Mouse (Mus musculus) hindbrain, embryonic 12.5 days (tissue): ENCODE data around the gene Grm7. TPM values are rescaled to one million over a fixed set of nuclear protein-coding genes. Genes with fewer than 3 reads are reported as not detected.

Experiments used
- ATAC-seq: fragments of 200-750 bp; cut with Nextera tagmentation; 2 replicates; pipeline ENCODE4 v1.8.0; 2017; ENCODE audit warnings: moderate TSS enrichment; ENCODE audit not compliant: low FRiP score
- H3K27ac ChIP-seq: fragments of 300-500 bp; sonication (generic); 2 replicates; pipeline ENCODE4 v1.5.1; 2016; ENCODE audit warnings: mild to moderate bottlenecking
- H3K27me3 ChIP-seq: fragments of 300-500 bp; sonication (generic); 2 replicates; pipeline ENCODE4 v1.6.1; 2016; ENCODE audit warnings: mild to moderate bottlenecking
- H3K36me3 ChIP-seq: fragments of 300-500 bp; sonication (generic); 2 replicates; pipeline ENCODE4 v1.6.1; 2016; ENCODE audit warnings: mild to moderate bottlenecking
- H3K4me1 ChIP-seq: fragments of 300-500 bp; sonication (generic); 2 replicates; pipeline ENCODE4 v1.6.1; 2016
- H3K4me2 ChIP-seq: fragments of 300-500 bp; sonication (generic); replicated peaks from 2 replicates; pipeline ENCODE4 v1.6.1; 2016; ENCODE audit warnings: mild to moderate bottlenecking
- H3K4me3 ChIP-seq: fragments of 300-500 bp; sonication (generic); 2 replicates; pipeline ENCODE4 v1.5.1; 2016; ENCODE audit warnings: mild to moderate bottlenecking
- H3K9ac ChIP-seq: fragments of 300-500 bp; sonication (generic); 2 replicates; pipeline ENCODE4 v1.6.1; 2016; ENCODE audit warnings: mild to moderate bottlenecking, moderate library complexity
- H3K9me3 ChIP-seq: fragments of 300-500 bp; sonication (generic); replicated peaks from 2 replicates; pipeline ENCODE4 v1.6.1; 2016; ENCODE audit warnings: mild to moderate bottlenecking
- WGBS: fragments of 180-500 bp; shearing (Covaris S2); methylation state at CpG from one replicate; pipeline ENCODE4 v1.1.7; 2016; 5-methylcytosine and 5-hydroxymethylcytosine counted together
- polyA plus RNA-seq: library from polyadenylated mRNA; unstranded; fragments of >200 nt; fragmentation: Nextera tagmentation; extraction: Ambion mirVana; gene quantifications from 2 replicates; pipeline ENCODE4 v1.2.1, GENCODE M21; 2016

The Grm7 gene
- polyA plus RNA-seq = 5.2 and 5.3 TPM in 2 replicates

- under 1% methylated on average over 65 of the region's 65 CpGs for WGBS
Observed at GRCm38 (mm10) chr6:110645411-110646361, at the start of gene Grm7. Gene Grm7 (plus strand): TSS chr6:110645581.

GRCm38 (mm10) chr6:110645041-110645410 lies 355 bp upstream of the Grm7 start:
- H3K27me3 ChIP-seq = peaks cover 47% of the 10 kb centered on the region
- H3K27ac ChIP-seq = no peak overlapping the region; the same call in 1 of the 2 replicates
- peak; percentile 46; the same call in 1 of the 2 replicates for ATAC-seq
- peak overlapping the region; percentile 56 for H3K4me3 ChIP-seq
- H3K9me3 ChIP-seq = no peaks in the 10 kb centered on the region
- peaks cover 11% of the 10 kb centered on the region; the same call in 1 of the 2 replicates for H3K4me1 ChIP-seq
- H3K36me3 ChIP-seq = no peaks in the 10 kb centered on the region
- H3K4me2 ChIP-seq = peak overlapping the region; percentile 97
- 4% methylated on average over 7 of the region's 7 CpGs for WGBS
- H3K9ac ChIP-seq = peak overlapping the region; percentile 57

More at GRCm38 (mm10) chr6:110645411-110646361, at the start of gene Grm7:
- H3K4me3 ChIP-seq = peak within 1 kb of the TSS; percentile 56
- H3K4me2 ChIP-seq = peak within 1 kb of the TSS; percentile 97
- H3K36me3 ChIP-seq = no peaks in the 10 kb centered on the region
- no peaks in the 10 kb centered on the region for H3K9me3 ChIP-seq
- peaks cover 11% of the 10 kb centered on the region; the same call in 1 of the 2 replicates for H3K4me1 ChIP-seq
- peaks cover 47% of the 10 kb centered on the region for H3K27me3 ChIP-seq
- H3K9ac ChIP-seq = peak within 1 kb of the TSS; percentile 57
- peak; percentile 88 for ATAC-seq
- H3K27ac ChIP-seq = peak within 1 kb of the TSS; percentile 5

GRCm38 (mm10) chr6:110646901-110647300 lies 1.5 kb downstream of the Grm7 start:
- ATAC-seq = no peak
- H3K27me3 ChIP-seq = peaks cover 47% of the 10 kb centered on the region

GRCm38 (mm10) chr6:110649227-110649626 lies 3.8 kb downstream of the Grm7 start:
- H3K4me2 ChIP-seq = no peak overlapping the region
- H3K27me3 ChIP-seq = peaks cover 41% of the 10 kb centered on the region
- peaks cover 11% of the 10 kb centered on the region; the same call in 1 of the 2 replicates for H3K4me1 ChIP-seq
- H3K9ac ChIP-seq = no peak overlapping the region
- ATAC-seq = no peak
- no peaks in the 10 kb centered on the region for H3K36me3 ChIP-seq
- WGBS = 88% methylated on average over 1 of the region's 1 CpGs
- H3K4me3 ChIP-seq = no peak overlapping the region
- no peak overlapping the region for H3K27ac ChIP-seq
- no peaks in the 10 kb centered on the region for H3K9me3 ChIP-seq

More at GRCm38 (mm10) chr6:110646901-110647300, 1.5 kb downstream of the Grm7 start:
- no peaks in the 10 kb centered on the region for H3K9me3 ChIP-seq
- 0 out of 2 replicates have a peak overlapping the region, but pooled peaks have one; percentile 13 for H3K9ac ChIP-seq
- peaks cover 11% of the 10 kb centered on the region; the same call in 1 of the 2 replicates for H3K4me1 ChIP-seq
- 1% methylated on average over 12 of the region's 12 CpGs for WGBS
- H3K36me3 ChIP-seq = no peaks in the 10 kb centered on the region
- peak overlapping the region; percentile 56 for H3K4me3 ChIP-seq
- no peak overlapping the region for H3K27ac ChIP-seq
- peak overlapping the region; percentile 97 for H3K4me2 ChIP-seq

- Histone ChIP-seq H3K4me2 (no peak overlapping the region), H3K27ac (no peak overlapping the region), H3K4me3 (no peak overlapping the region), H3K9me3 (no peaks in the 10 kb centered on the region), H3K36me3 (no peaks in the 10 kb centered on the region), H3K9ac (no peak overlapping the region), H3K27me3 (peaks cover under 1% of the 10 kb centered on the region; the same call in 1 of the 2 replicates), H3K4me1 (no peaks in the 10 kb centered on the region)
- no peak for ATAC-seq
- 75% methylated on average over 5 of the region's 5 CpGs for WGBS
Observed at GRCm38 (mm10) chr6:110653361-110654001, 8.1 kb downstream of the Grm7 start.

- no peak overlapping the region for H3K9ac ChIP-seq
- WGBS = 81% methylated on average over 1 of the region's 1 CpGs
- H3K4me2 ChIP-seq = no peak overlapping the region
- no peak overlapping the region for H3K27ac ChIP-seq
- no peak for ATAC-seq
- no peaks in the 10 kb centered on the region for H3K9me3 ChIP-seq
- H3K4me1 ChIP-seq = no peaks in the 10 kb centered on the region
- no peak overlapping the region for H3K4me3 ChIP-seq
- H3K36me3 ChIP-seq = no peaks in the 10 kb centered on the region
- H3K27me3 ChIP-seq = no peaks in the 10 kb centered on the region
Observed at GRCm38 (mm10) chr6:110664436-110664835, 19.1 kb downstream of the Grm7 start.

GRCm38 (mm10) chr6:110668447-110668846 lies 23.1 kb downstream of the Grm7 start:
- Histone ChIP-seq H3K9me3 (no peaks in the 10 kb centered on the region), H3K4me2 (no peak overlapping the region), H3K4me3 (no peak overlapping the region), H3K27me3 (no peaks in the 10 kb centered on the region), H3K4me1 (no peaks in the 10 kb centered on the region), H3K9ac (no peak overlapping the region), H3K27ac (no peak overlapping the region), H3K36me3 (no peaks in the 10 kb centered on the region)
- ATAC-seq = no peak
- WGBS = 61% methylated on average over 5 of the region's 5 CpGs

GRCm38 (mm10) chr6:110690954-110691353 lies 45.6 kb downstream of the Grm7 start:
- Histone ChIP-seq H3K27me3 (no peaks in the 10 kb centered on the region), H3K4me2 (no peak overlapping the region), H3K4me3 (no peak overlapping the region), H3K36me3 (no peaks in the 10 kb centered on the region), H3K27ac (no peak overlapping the region), H3K4me1 (no peaks in the 10 kb centered on the region), H3K9ac (no peak overlapping the region), H3K9me3 (no peaks in the 10 kb centered on the region)
- 57% methylated on average over 1 of the region's 1 CpGs for WGBS
- no peak for ATAC-seq

GRCm38 (mm10) chr6:110709763-110710162 lies 64.4 kb downstream of the Grm7 start:
- no peak overlapping the region for H3K4me3 ChIP-seq
- H3K9me3 ChIP-seq = no peaks in the 10 kb centered on the region
- H3K9ac ChIP-seq = no peak overlapping the region
- no peak for ATAC-seq
- WGBS = 76% methylated on average over 5 of the region's 5 CpGs
- no peaks in the 10 kb centered on the region for H3K36me3 ChIP-seq
- H3K27me3 ChIP-seq = no peaks in the 10 kb centered on the region
- H3K4me1 ChIP-seq = no peaks in the 10 kb centered on the region
- H3K27ac ChIP-seq = no peak overlapping the region
- H3K4me2 ChIP-seq = no peak overlapping the region

GRCm38 (mm10) chr6:110714943-110715342 lies 69.6 kb downstream of the Grm7 start:
- Histone ChIP-seq H3K9me3 (no peaks in the 10 kb centered on the region), H3K27ac (no peak overlapping the region), H3K4me3 (no peak overlapping the region), H3K27me3 (no peaks in the 10 kb centered on the region), H3K9ac (no peak overlapping the region), H3K4me1 (no peaks in the 10 kb centered on the region), H3K4me2 (no peak overlapping the region), H3K36me3 (no peaks in the 10 kb centered on the region)
- no peak for ATAC-seq
- WGBS = 97% methylated on average over 3 of the region's 3 CpGs

- no peak overlapping the region for H3K4me2 ChIP-seq
- H3K9ac ChIP-seq = no peak overlapping the region
- H3K4me1 ChIP-seq = no peaks in the 10 kb centered on the region
- H3K4me3 ChIP-seq = no peak overlapping the region
- H3K9me3 ChIP-seq = no peaks in the 10 kb centered on the region
- H3K27me3 ChIP-seq = no peaks in the 10 kb centered on the region
- 75% methylated on average over 4 of the region's 4 CpGs for WGBS
- no peak overlapping the region for H3K27ac ChIP-seq
- no peak for ATAC-seq
- H3K36me3 ChIP-seq = no peaks in the 10 kb centered on the region
Observed at GRCm38 (mm10) chr6:110723371-110723770, 78.0 kb downstream of the Grm7 start.

GRCm38 (mm10) chr6:110733914-110734313 lies 88.5 kb downstream of the Grm7 start:
- Histone ChIP-seq H3K4me2 (no peak overlapping the region), H3K9ac (no peak overlapping the region), H3K4me1 (no peaks in the 10 kb centered on the region), H3K4me3 (no peak overlapping the region), H3K27ac (no peak overlapping the region), H3K9me3 (no peaks in the 10 kb centered on the region; the same call in 1 of the 2 replicates), H3K27me3 (no peaks in the 10 kb centered on the region), H3K36me3 (no peaks in the 10 kb centered on the region)
- 85% methylated on average over 2 of the region's 2 CpGs for WGBS
- ATAC-seq = no peak
